Mouse (Mus musculus) neural tube, embryonic 11.5 days (tissue): Measurements from ENCODE around the gene Nans. TPM values are rescaled to one million over a fixed set of nuclear protein-coding genes. Genes with fewer than 3 reads are reported as not detected.

Source experiments
- ATAC-seq: fragments of 200-750 bp; cut with Nextera tagmentation; 2 replicates; pipeline ENCODE4 v1.8.0; 2017; ENCODE audit warnings: moderate number of reproducible peaks, mild to moderate bottlenecking, moderate TSS enrichment, moderate library complexity; ENCODE audit not compliant: insufficient read depth, low FRiP score, low TSS enrichment
- DNase-seq: peaks from one replicate; pipeline ENCODE4 v3.0.0-alpha.2; 2015; ENCODE audit warnings: low spot score
- H3K27ac ChIP-seq: fragments of 300-500 bp; sonication (generic); 2 replicates; pipeline ENCODE4 v1.5.1; 2014; ENCODE audit warnings: low read depth, mild to moderate bottlenecking, low read length
- H3K27me3 ChIP-seq: fragments of 300-500 bp; sonication (generic); 2 replicates; pipeline ENCODE4 v1.6.1; 2014; ENCODE audit warnings: mild to moderate bottlenecking, low read length, mixed read lengths; ENCODE audit not compliant: control insufficient read depth, insufficient read depth
- H3K36me3 ChIP-seq: fragments of 300-500 bp; sonication (generic); 2 replicates; pipeline ENCODE4 v1.6.1; 2014; ENCODE audit warnings: mild to moderate bottlenecking, low read length, moderate library complexity, mixed read lengths; ENCODE audit not compliant: control insufficient read depth, insufficient read depth
- H3K4me1 ChIP-seq: fragments of 300-500 bp; sonication (generic); 2 replicates; pipeline ENCODE4 v1.6.1; 2014; ENCODE audit warnings: low read length, mixed read lengths; ENCODE audit not compliant: control insufficient read depth, insufficient read depth
- H3K4me2 ChIP-seq: fragments of 300-500 bp; sonication (generic); 2 replicates; pipeline ENCODE4 v1.6.1; 2014; ENCODE audit warnings: low read depth, mild to moderate bottlenecking, moderate library complexity
- H3K4me3 ChIP-seq: fragments of 300-500 bp; sonication (generic); 2 replicates; pipeline ENCODE4 v1.5.1; 2014; ENCODE audit warnings: low read depth, low read length
- H3K9ac ChIP-seq: fragments of 300-500 bp; sonication (generic); 2 replicates; pipeline ENCODE4 v1.6.1; 2014; ENCODE audit warnings: mild to moderate bottlenecking, low read length
- H3K9me3 ChIP-seq: fragments of 300-500 bp; sonication (generic); 2 replicates; pipeline ENCODE4 v1.6.1; 2016; ENCODE audit warnings: low read length; ENCODE audit not compliant: control insufficient read depth
- WGBS: fragments of 180-500 bp; shearing (Covaris S2); extraction: QIAGEN DNeasy Blood & Tissue Kit; methylation state at CpG from one replicate; pipeline ENCODE4 v1.1.7; 2014; 5-methylcytosine and 5-hydroxymethylcytosine counted together
- polyA plus RNA-seq: library from polyadenylated mRNA; unstranded; fragments of >200 nt; fragmentation: Nextera tagmentation; extraction: Ambion mirVana; gene quantifications from 2 replicates; pipeline ENCODE4 v1.2.1, GENCODE M21; 2014

The Nans gene
- polyA plus RNA-seq = 82.0 and 89.1 TPM in 2 replicates

DNA sequence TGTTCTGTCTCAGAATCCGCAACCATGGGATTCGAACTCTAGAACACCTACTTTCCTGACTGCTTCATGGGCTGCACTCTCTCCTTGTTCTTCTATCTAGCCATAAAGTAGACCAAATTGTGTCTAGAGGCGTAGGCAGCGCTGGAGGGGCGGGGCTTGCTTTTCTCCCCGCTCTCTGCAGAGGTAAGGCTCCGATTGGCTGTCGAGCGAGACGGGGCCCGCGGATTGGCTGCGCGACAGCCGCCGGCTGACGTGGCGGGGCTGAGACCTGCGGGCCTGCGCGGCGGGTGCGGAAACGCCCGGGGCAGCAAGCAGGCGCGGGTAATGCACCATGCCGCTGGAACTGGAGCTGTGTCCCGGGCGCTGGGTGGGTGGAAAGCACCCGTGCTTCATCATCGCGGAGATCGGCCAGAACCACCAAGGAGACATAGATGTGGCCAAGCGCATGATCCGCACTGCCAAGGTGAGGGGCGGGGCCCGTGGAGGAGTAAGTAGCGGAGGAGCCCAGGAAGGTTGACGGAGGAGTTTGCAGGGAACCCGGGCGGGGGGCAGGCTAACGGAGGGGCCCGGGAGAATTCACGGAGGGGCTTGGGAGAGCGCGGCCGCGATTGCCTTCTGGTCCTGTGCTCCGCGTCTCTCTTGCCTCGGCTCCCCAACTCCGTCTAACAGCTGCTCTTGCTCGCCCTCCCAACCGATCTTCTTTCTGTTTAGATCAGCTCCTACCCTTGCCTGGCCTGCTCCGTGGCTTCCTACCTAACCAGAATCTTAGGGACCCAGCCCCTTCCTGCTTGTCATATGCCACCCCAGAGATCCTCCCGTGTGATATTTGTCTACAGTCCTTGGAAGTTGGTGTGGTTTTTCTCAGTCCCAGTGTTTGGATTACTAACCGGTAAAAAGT, at the start of gene Nans:
Gene Nans, plus strand, starts transcription at position 221 of the 898 bp plus-strand sequence.
- ATAC-seq (peak; percentile 99), DNase-seq (peak; percentile 94)
- H3K36me3 ChIP-seq = no peaks in the 10 kb centered on the region; the same call in 1 of the 2 replicates
- peak within 1 kb of the TSS; percentile 83 for H3K4me3 ChIP-seq
- H3K27me3 ChIP-seq = no peaks in the 10 kb centered on the region
- H3K9ac ChIP-seq = peak within 1 kb of the TSS; percentile 72
- H3K4me1 ChIP-seq = peaks cover 5% of the 10 kb centered on the region; the same call in 1 of the 2 replicates
- WGBS = 2% methylated on average over 39 of the region's 58 CpGs
- peak within 1 kb of the TSS; percentile 75 for H3K4me2 ChIP-seq
- no peak within 1 kb of the TSS for H3K27ac ChIP-seq
- H3K9me3 ChIP-seq = no peaks in the 10 kb centered on the region

DNA sequence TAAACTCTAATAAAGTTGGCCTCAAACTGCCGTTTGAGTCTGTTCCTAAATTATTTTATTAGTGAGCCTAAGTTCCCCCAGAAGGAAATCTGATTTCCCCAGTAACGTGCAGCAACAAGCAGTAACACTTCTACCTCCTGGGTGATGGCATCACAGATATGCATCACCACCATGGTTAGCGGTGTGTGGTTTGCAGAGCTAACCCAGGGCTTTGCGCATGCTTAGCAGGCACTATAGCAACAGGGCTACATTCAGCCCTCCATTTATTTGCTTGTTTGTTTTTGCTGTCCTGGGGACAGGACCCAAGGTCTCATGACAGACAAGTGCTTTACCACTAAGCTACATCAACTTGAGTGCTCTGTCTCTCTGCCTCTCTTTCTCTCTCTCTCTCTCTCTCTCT, 46.5 kb upstream of the Nans start:
- Histone ChIP-seq H3K36me3 (no peaks in the 10 kb centered on the region), H3K27ac (no peak overlapping the region), H3K9ac (no peak overlapping the region), H3K9me3 (no peaks in the 10 kb centered on the region), H3K4me2 (no peak overlapping the region), H3K27me3 (no peaks in the 10 kb centered on the region), H3K4me3 (no peak overlapping the region), H3K4me1 (no peaks in the 10 kb centered on the region)
- 76% methylated on average over 4 of the region's 4 CpGs for WGBS
- DNase-seq (no peak), ATAC-seq (no peak)

DNA sequence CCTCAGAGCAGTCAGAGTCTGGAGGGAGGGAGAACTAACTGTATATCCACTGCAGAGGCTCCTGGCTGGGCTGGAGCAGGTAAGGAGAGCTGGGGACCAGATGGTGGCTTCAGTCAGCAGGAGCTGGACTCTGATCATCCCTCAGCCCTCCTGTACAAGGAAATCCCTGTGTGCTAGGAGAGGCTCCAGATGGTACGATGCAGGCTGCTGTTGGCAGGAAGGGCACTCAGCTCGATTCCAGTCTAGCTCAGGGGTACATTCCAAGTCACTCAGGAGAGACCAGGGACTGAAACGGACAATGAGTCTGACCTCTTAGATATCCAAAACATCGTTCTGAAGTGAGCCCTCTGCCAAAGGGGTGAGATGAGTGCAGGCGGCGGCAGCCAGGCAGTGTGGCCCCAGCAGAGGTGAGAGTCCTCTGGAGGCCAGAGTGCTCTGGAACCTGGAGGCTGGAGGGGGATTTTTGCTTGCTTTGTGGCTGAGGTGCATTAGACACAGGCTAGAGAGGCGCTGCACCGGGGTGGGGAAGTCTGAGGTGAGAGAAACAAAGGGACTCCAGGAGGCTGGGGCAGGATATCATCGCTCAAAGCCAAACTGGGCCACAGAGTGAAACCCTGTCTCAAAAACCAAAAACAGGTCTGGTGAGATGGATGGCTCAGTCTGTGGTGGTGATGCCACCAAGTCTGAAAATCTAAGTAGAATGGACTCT, 43.7 kb upstream of the Nans start:
- H3K27me3 ChIP-seq = no peaks in the 10 kb centered on the region
- no peak overlapping the region for H3K4me3 ChIP-seq
- peaks cover 7% of the 10 kb centered on the region for H3K4me1 ChIP-seq
- DNase-seq = no peak
- no peaks in the 10 kb centered on the region for H3K9me3 ChIP-seq
- no peaks in the 10 kb centered on the region for H3K36me3 ChIP-seq
- no peak overlapping the region for H3K9ac ChIP-seq
- no peak for ATAC-seq
- no peak overlapping the region for H3K27ac ChIP-seq
- no peak overlapping the region for H3K4me2 ChIP-seq
- WGBS = 64% methylated on average over 9 of the region's 9 CpGs

DNA sequence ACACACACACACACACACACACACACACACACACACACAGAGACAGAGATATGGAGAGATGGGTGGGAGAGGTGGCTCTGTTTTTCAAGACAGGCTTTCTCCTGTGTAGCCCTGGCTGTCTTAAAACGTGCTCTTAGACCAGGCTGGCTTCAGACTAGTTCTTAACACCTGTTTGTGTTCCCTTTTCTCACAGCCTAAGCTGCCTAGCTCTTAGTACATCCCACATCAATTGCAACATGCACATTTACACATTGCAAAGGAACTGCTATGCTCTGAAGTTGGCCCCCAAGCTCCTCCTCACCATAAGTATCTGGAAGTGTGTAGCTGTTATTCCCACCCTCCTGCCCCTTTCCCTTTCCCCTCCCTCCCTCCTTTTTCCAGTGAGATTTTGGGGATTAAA, 41.6 kb upstream of the Nans start:
- ATAC-seq (no peak), DNase-seq (no peak)
- H3K4me2 ChIP-seq = no peak overlapping the region

DNA sequence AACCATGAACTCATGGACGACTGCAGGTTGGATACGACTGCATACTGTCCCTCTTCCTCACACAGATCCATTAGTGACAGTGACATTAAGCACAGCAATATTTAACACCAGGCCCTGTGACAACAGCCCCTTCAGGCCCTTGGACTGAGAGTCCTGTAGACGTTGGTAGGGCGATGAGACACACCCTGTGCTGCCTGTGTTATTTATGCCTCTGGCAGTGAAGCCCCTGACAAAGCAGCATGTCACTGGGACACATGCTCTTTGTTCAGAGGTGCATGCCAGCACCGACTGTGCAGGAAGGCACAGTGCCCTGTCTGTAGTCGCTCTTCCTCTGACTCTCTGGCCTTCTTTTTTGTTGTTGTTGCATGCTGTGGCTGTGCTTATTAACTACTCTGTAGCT, 40.2 kb upstream of the Nans start:
- ATAC-seq (no peak), DNase-seq (no peak)
- H3K4me3 ChIP-seq = no peak overlapping the region
- no peaks in the 10 kb centered on the region for H3K36me3 ChIP-seq
- H3K27me3 ChIP-seq = no peaks in the 10 kb centered on the region
- 0 out of 2 replicates have a peak overlapping the region, but pooled peaks have one; percentile 14 for H3K27ac ChIP-seq
- 39% methylated on average over 6 of the region's 6 CpGs for WGBS
- H3K9ac ChIP-seq = no peak overlapping the region
- no peaks in the 10 kb centered on the region for H3K9me3 ChIP-seq
- H3K4me2 ChIP-seq = no peak overlapping the region
- H3K4me1 ChIP-seq = peaks cover 14% of the 10 kb centered on the region

More for the DNA sequence above, 41.6 kb upstream of the Nans start:
- Histone ChIP-seq H3K4me1 (peaks cover 7% of the 10 kb centered on the region), H3K27ac (no peak overlapping the region), H3K9ac (no peak overlapping the region), H3K36me3 (no peaks in the 10 kb centered on the region), H3K9me3 (no peaks in the 10 kb centered on the region), H3K27me3 (no peaks in the 10 kb centered on the region), H3K4me3 (no peak overlapping the region)
- 60% methylated on average over 1 of the region's 1 CpGs for WGBS

DNA sequence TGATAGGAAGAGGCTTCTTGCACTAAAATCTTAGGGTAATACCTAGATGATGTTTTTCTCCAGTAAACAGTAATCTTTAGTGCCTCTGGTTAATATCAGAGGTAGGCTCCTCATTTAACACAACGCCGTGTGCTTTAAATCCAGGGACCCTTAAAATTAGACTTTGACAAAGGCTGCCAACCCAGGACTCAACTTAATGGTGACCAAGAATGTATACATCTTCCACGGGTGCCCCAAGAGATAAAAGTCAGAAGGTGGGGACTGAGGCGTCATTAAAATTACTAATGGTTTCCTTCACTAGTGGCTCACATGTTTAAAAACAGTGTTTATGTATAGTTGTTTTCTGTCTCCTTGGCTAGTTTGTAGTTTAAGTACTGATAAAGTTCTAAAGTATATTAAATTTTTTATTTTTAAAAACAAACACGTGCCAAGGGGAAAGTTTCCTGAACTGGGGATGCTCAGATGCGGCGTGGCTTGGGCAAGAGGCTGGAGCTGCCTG, 39.0 kb upstream of the Nans start:
- H3K4me1 ChIP-seq = peaks cover 18% of the 10 kb centered on the region
- no peaks in the 10 kb centered on the region for H3K36me3 ChIP-seq
- H3K27me3 ChIP-seq = no peaks in the 10 kb centered on the region
- H3K27ac ChIP-seq = peak overlapping the region; percentile 98
- DNase-seq (no peak), ATAC-seq (no peak)
- H3K9ac ChIP-seq = peak overlapping the region; percentile 99
- 27% methylated on average over 7 of the region's 7 CpGs for WGBS
- H3K4me2 ChIP-seq = peak overlapping the region; percentile 63
- H3K9me3 ChIP-seq = no peaks in the 10 kb centered on the region
- peak overlapping the region; percentile 92 for H3K4me3 ChIP-seq

DNA sequence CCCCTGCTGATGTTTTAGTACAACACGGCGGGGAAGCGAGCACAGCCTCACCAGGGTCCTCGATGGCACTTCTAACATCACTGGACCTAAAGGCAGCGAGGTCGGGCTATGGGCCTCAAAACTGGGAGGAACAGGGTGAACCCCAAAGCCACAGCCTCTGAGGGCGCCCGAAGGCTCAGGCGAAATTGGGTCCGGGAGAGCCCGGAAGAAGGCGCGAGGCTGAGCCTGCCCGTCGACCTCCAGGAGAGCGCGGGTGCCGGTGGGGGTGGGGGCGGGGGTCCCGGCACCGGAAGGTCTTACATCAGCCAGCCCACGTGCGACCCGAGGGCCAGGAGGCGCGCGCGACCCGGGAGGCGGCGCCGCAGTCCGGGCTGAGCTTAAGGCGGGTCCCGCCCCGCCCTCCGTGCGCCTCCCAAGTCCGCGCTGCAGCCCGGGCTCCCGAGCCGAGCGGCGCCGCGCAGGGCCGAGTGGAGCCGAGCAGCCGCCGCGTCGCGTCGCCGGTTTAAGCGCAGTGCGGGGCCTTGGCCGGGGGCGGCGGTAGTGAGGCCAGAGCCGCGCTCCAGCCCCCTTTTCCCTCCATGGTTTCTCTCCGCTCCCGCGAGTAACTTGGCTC, 38.4 kb upstream of the Nans start, which contains the start of gene Anp32b:
Gene Anp32b, plus strand, starts transcription at position 384 of the 613 bp plus-strand sequence.
- Histone ChIP-seq H3K9ac (peak within 1 kb of the TSS; percentile 99), H3K4me3 (peak within 1 kb of the TSS; percentile 92), H3K27ac (peak within 1 kb of the TSS; percentile 98), H3K4me2 (peak within 1 kb of the TSS; percentile 80), H3K36me3 (no peaks in the 10 kb centered on the region), H3K4me1 (peaks cover 18% of the 10 kb centered on the region), H3K9me3 (no peaks in the 10 kb centered on the region), H3K27me3 (no peaks in the 10 kb centered on the region)
- under 1% methylated on average over 31 of the region's 66 CpGs for WGBS
- DNase-seq (peak; percentile 97), ATAC-seq (peak; percentile 91)

DNA sequence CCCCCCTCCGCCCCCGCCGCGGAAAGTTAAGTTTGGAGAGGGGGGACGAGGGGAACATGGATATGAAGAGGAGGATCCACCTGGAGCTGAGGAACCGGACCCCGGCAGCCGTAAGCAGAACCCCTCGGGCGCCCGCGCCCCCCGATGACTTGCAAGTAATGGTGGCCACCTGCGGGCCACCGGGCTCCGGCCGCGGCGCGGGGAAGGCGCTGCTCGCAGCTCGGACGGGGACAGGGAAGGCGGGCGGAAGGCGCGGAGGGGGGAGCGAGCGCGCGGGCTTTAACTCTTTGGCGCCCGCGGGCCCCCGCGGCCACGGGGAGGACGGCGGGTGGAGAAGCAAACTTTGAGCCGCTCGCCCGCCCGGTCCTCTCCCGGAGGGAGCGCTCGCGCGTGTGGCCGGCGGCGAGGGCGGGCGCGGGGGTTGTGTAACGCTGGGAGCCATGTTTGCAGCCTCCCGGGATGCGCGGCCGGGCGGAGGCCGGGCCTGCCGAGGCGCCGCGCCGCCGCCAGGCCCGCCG, 37.7 kb upstream of the Nans start:
- no peaks in the 10 kb centered on the region for H3K36me3 ChIP-seq
- H3K4me1 ChIP-seq = peaks cover 18% of the 10 kb centered on the region
- no peaks in the 10 kb centered on the region for H3K9me3 ChIP-seq
- DNase-seq = peak; percentile 72
- H3K4me2 ChIP-seq = peak overlapping the region; percentile 80
- H3K27me3 ChIP-seq = no peaks in the 10 kb centered on the region
- peak overlapping the region; percentile 99 for H3K9ac ChIP-seq
- H3K4me3 ChIP-seq = peak overlapping the region; percentile 92
- H3K27ac ChIP-seq = peak overlapping the region; percentile 98
- WGBS = under 1% methylated on average over 37 of the region's 70 CpGs
- ATAC-seq = peak; percentile 25
